Mouse (Mus musculus) gastrocnemius, adult 2 months (tissue): ENCODE measurements around the gene Mrtfa. TPM values are rescaled to one million over a fixed set of nuclear protein-coding genes. Genes with fewer than 3 reads are reported as not detected.

Experiments used
- DNase-seq: peaks from one replicate; pipeline ENCODE4 v3.0.0; 2022
- H3K27ac ChIP-seq: fragments of 200-600 bp; 2 replicates; pipeline ENCODE4 v1.8.1; 2022; ENCODE audit warnings: mild to moderate bottlenecking
- H3K4me3 ChIP-seq: fragments of 200-600 bp; 2 replicates; pipeline ENCODE4 v1.8.1; 2022; ENCODE audit warnings: mild to moderate bottlenecking, moderate library complexity
- CTCF ChIP-seq: fragments of 200-600 bp; IDR thresholded peaks from 2 replicates; pipeline ENCODE4 v1.8.1; 2022; ENCODE audit warnings: antibody characterized with exemption, mild to moderate bottlenecking, moderate library complexity
- intact Hi-C: fragments of 180-260 bp; cut with DNase I; formaldehyde crosslinking; loops from one replicate; pipeline ENCODE4 v1.15.1; 2025
- long read RNA-seq, 2 experiments: library from polyadenylated mRNA; stranded (forward); transcript quantifications; one replicate each; pipeline ENCODE4 v2.0.0; 2021
- total RNA-seq, 2 experiments: library from RNA; stranded (reverse); gene quantifications; 2 replicates each; pipeline ENCODE4 v1.2.3; 2021

The Mrtfa gene
- 10 to 100 TPM; 18.8 to 28.1 TPM for total RNA-seq
- long read RNA-seq, experiment 1, full-length matches to known transcripts, result 9 of 30 reads
- long read RNA-seq, experiment 1, partial matches to known transcripts, result 7 of 30 reads
- long read RNA-seq, experiment 1, other reads (novel, unspliced or antisense), result 14 of 30 reads
- long read RNA-seq, experiment 2, full-length matches to known transcripts, result 3 of 18 reads
- long read RNA-seq, experiment 2, partial matches to known transcripts, result 4 of 18 reads
- long read RNA-seq, experiment 2, other reads (novel, unspliced or antisense), result 11 of 18 reads

- intact Hi-C loops, result loop anchor here (10.0 kb wide), 1 partner anchor 476 kb away; the partner anchor contains the start of gene Tnrc6b
- TF ChIP-seq CTCF, result no peak
- Histone ChIP-seq H3K27ac (peak within 1 kb of the TSS; percentile 95), H3K4me3 (peak within 1 kb of the TSS; percentile 92)
- peak; percentile 99 for DNase-seq
Measured at GRCm38 (mm10) chr15:81190630-81191178, at the start of gene Mrtfa. TSS of gene Mrtfa (minus strand) at chr15:81190757.

GRCm38 (mm10) chr15:81239794-81240343, 49.3 kb upstream of the Mrtfa start:
- DNase-seq, result no peak
- TF ChIP-seq CTCF, result no peak
- H3K4me3 ChIP-seq, result no peak overlapping the region
- intact Hi-C loops, result loop anchor here (2.0 to 5.0 kb wide), 3 partner anchors 32 to 112 kb away; no protein-coding TSS in a partner anchor
- no peak overlapping the region for H3K27ac ChIP-seq

- peak; percentile 75 for DNase-seq
- Histone ChIP-seq H3K27ac (no peak overlapping the region), H3K4me3 (no peak overlapping the region)
- TF ChIP-seq CTCF, result peak; percentile 70
- intact Hi-C loops, result loop anchor here (2.0 to 5.0 kb wide), 3 partner anchors 33 to 113 kb away; no protein-coding TSS in a partner anchor
Measured at GRCm38 (mm10) chr15:81239261-81239660, 48.7 kb upstream of the Mrtfa start.

- no peak overlapping the region for H3K4me3 ChIP-seq
- no peak overlapping the region for H3K27ac ChIP-seq
- intact Hi-C loops, result loop anchor here (5.0 kb wide), 2 partner anchors 35 to 115 kb away; no protein-coding TSS in a partner anchor
- no peak for DNase-seq
- no peak for TF ChIP-seq CTCF
Measured at GRCm38 (mm10) chr15:81237471-81237870, 46.9 kb upstream of the Mrtfa start.

- H3K27ac ChIP-seq, result peak overlapping the region; percentile 65
- intact Hi-C loops, result loop anchor here (5.0 kb wide), 2 partner anchors 36 to 116 kb away; no protein-coding TSS in a partner anchor
- H3K4me3 ChIP-seq, result peak overlapping the region; percentile 69
- TF ChIP-seq CTCF, result no peak
- DNase-seq, result no peak
Measured at GRCm38 (mm10) chr15:81236062-81236461, 45.5 kb upstream of the Mrtfa start.

GRCm38 (mm10) chr15:81235086-81235920, 44.7 kb upstream of the Mrtfa start, which contains the start of gene Mchr1:
TSS of gene Mchr1 (plus strand) at chr15:81235499.
- intact Hi-C loops, result loop anchor here (5.0 kb wide), 2 partner anchors 37 to 117 kb away; no protein-coding TSS in a partner anchor
- Histone ChIP-seq H3K4me3 (peak within 1 kb of the TSS; percentile 69), H3K27ac (peak within 1 kb of the TSS; percentile 65)
- peak; percentile 82 for DNase-seq
- peak; percentile 63 for TF ChIP-seq CTCF

GRCm38 (mm10) chr15:81231325-81231724, 40.8 kb upstream of the Mrtfa start:
- no peak for DNase-seq
- Histone ChIP-seq H3K4me3 (no peak overlapping the region), H3K27ac (no peak overlapping the region)
- TF ChIP-seq CTCF, result no peak
- intact Hi-C loops, result no loop called here

- H3K27ac ChIP-seq, result no peak overlapping the region
- H3K4me3 ChIP-seq, result no peak overlapping the region
- intact Hi-C loops, result no loop called here
- TF ChIP-seq CTCF, result no peak
- no peak for DNase-seq
Measured at GRCm38 (mm10) chr15:81229791-81230190, 39.2 kb upstream of the Mrtfa start.

- DNase-seq, result no peak
- H3K4me3 ChIP-seq, result no peak overlapping the region
- TF ChIP-seq CTCF, result no peak
- intact Hi-C loops, result no loop called here
- H3K27ac ChIP-seq, result no peak overlapping the region
Measured at GRCm38 (mm10) chr15:81228258-81228657, 37.7 kb upstream of the Mrtfa start.

- no peak for TF ChIP-seq CTCF
- Histone ChIP-seq H3K27ac (peak overlapping the region; percentile 69), H3K4me3 (no peak overlapping the region)
- intact Hi-C loops, result no loop called here
- no peak for DNase-seq
Measured at GRCm38 (mm10) chr15:81227275-81227674, 36.7 kb upstream of the Mrtfa start.

- intact Hi-C loops, result no loop called here
- Histone ChIP-seq H3K27ac (peak overlapping the region; percentile 69), H3K4me3 (no peak overlapping the region)
- no peak for DNase-seq
- TF ChIP-seq CTCF, result no peak
Measured at GRCm38 (mm10) chr15:81226796-81227195, 36.2 kb upstream of the Mrtfa start.

- Histone ChIP-seq H3K27ac (peak overlapping the region; percentile 69), H3K4me3 (no peak overlapping the region)
- TF ChIP-seq CTCF, result no peak
- intact Hi-C loops, result no loop called here
- DNase-seq, result no peak
Measured at GRCm38 (mm10) chr15:81225732-81226131, 35.2 kb upstream of the Mrtfa start.
